Mouse (Mus musculus) neutrophil, adult 5-6 weeks (primary cell): ENCODE measurements around the gene Cfap73. TPM values are rescaled to one million over a fixed set of nuclear protein-coding genes. Genes with fewer than 3 reads are reported as not detected.

ENCODE experiments used
- ATAC-seq: fragments of 151-379, 151-347 bp; 2 replicates; pipeline ENCODE4 v1.8.0; 2017; ENCODE audit warnings: mild to moderate bottlenecking, moderate TSS enrichment; ENCODE audit not compliant: insufficient number of reproducible peaks, poor library complexity, low FRiP score, severe bottlenecking; ENCODE audit errors: extremely low read depth
- total RNA-seq: library from RNA; stranded (forward); fragments of 200-1000 nt; gene quantifications from 2 replicates; pipeline ENCODE4 v1.2.3, GENCODE M21; 2017

The Cfap73 gene
- total RNA-seq, 1 experiment from 2014 or later, result not detected

DNA sequence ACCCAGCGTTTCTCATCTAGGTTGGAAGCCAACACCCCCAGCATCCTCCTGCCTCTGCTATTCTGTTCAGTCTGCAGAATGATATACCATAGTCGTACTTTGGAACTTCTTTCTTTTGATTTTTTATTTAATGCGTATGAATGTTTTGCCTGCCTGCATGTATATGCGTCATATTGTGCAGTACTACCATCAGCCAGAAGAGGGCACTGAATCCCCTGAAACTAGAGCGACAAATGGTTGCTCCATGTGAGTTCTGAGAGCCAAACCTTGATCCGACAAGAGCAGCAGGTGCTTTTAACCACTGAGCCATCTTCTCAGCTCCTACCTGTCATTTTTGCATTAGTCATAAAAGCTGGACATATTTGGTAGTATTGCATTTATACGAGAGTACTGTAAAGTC is 41.9 kb downstream of the Cfap73 start:
- ATAC-seq, result no peak

DNA sequence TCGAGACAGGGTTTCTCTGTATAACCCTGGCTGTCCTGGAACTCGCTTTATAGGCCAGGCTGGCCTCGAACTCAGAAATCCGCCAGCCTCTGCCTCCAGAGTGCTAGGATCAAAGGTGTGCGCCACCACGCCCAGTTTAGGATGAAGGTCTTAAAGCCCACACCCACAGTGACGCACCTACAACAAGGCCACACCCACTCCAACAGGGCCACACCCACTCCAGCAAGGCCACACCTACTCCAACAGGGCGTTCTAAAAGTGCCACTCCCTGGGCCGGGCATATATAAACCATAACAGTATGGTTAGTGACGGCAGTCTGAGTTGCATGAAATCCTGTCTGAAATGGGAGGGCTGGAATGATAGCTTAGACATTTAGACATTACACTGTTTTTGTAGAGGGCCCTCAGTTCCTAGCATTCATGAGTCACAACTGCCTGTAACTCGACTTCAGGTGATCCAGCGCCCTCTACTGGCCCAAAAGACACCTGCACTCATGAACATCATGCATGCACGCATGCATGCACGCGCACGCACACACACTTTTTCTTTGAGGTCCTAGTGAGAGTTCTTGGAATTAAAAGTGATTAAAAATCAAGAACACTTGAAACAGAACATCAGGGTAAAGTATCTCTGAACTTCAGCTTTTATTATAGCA is 43.6 kb downstream of the Cfap73 start:
- no peak for ATAC-seq

DNA sequence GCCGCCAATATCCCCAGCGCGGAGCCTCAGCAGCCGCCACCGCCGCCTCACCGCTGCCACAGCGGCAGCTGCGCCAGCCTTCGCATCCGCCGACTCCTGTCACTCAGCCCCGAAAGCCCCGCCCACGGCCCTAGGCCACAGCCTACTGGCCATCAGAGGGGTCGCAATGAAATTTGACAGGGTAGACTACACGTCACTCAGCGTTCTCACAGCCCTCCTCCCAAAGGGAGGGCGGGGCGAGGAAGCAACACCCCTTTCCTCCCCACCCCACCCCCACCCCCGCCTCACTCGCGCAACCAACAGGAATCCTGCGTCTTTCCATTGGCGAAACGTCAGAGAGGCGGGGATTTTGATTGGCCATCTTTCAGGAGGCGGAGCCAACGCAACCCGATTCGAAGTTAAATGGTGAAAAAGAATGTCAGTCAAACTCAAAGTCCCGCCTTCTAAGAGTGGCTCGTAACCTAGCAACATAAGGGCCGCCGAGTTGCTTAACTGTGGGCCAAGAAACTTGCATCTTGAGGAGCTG is 45.4 kb downstream of the Cfap73 start, which contains the start of the genes Tpcn1 and Iqcd:
Gene Tpcn1, minus strand, starts transcription at position 105 of the 526 bp plus-strand sequence.
Gene Iqcd, plus strand, starts transcription at position 448 of the 526 bp plus-strand sequence.
- peak; percentile 90 for ATAC-seq

DNA sequence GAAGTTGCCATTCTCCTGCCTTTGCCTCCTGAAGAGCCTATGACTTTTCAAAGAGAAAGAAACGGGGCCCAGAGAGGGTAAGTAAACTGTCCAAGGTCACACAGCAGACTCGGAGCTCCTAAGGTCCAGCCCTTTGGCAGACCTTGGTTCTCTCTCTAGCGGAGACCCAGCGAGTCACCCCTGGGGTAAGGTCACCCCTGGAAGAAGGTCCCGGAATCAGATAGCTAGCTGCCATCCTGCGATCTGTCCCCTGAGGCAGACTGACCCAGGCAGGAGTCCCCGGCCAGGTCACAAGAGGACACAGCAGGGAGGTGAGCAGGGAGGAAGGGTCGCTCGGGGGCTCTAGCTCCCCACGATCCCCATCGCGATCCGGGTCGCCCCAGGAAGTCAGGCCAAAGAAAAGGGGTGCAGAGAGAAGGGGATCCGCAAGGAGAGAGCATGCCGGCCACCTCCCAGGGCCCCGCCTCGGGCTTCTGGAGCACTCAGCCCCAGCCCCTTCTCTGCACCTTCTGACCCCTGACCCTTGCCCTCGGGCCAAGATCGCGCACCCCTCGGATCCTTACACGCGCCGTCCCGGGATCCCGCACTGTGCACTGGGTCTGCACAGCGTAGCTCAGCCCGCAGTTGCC is 46.0 kb downstream of the Cfap73 start:
- no peak for ATAC-seq

DNA sequence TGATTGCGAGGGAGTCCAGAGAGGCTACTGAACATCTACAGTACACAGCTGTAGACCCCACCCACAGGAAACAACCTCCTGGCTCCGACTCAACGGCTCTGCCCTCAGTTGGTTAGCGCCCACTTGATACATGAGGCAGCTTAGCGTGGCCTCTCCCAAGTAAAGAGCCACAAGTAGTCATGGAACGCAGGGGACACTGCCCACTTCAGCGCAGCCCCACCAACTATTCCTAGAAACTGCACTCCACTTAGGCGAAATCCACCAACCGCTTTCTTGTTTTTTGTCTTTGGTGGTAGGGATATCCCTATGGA is 46.5 kb downstream of the Cfap73 start:
- no peak for ATAC-seq

DNA sequence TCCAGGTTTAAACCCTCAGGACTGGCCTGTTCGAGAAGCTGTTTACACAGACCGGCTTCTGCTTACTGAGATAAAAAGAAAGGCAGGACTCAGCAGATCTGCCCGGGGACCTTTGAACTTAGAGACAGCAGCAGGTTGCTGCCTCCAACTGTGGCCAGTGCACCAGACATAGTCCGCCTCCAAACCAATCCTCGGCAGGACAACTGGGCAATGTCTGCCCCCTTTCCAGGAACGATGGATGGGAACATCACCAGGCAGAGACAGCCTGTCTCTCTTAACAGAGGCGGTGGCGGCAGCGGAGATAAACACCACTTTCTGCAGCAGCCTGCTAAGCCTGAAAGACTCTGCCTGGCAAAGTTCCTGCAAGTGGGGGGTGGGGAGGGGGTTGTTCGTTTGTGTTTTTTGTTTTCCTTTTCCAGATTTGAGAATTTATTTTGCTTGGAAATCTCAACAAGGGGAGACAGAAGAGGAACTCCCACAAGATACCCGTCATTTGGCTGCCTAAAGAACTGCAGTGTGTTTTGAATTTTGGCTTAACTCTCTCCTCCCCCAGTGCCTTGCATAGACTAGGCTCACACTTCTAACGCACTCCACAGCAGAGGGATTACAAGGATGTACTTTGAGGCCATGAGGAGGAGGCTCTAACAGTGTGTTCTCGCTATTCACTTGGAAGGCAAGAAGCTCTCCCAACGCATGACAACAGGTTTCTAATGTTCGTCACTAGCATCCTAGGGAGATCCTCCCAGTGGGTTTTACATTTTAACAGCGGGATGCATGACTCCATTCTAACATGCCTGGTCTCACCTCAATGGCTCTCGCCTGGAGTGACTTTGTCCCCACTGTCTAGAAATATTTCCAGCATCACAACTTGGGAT is 47.1 kb downstream of the Cfap73 start:
- no peak for ATAC-seq

DNA sequence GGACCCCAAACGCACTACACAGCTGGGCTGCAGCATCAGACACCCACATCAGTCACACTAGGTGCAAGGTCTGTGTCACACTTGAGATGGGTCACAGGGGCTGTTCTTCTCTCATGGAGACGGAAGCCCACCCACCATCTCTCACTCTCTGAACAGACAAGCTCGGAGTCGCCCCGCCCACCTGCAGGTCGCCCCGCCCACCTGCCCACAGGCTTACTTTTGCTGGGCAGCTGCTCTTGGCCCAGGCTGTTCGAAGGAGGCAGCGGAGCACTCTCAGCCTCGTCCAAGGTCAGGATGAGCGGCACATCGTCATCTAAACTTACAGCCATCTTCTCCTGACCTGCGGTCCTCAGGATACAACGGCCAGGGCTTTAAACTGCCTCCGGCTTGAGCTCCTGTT is 49.1 kb downstream of the Cfap73 start:
- no peak for ATAC-seq

DNA sequence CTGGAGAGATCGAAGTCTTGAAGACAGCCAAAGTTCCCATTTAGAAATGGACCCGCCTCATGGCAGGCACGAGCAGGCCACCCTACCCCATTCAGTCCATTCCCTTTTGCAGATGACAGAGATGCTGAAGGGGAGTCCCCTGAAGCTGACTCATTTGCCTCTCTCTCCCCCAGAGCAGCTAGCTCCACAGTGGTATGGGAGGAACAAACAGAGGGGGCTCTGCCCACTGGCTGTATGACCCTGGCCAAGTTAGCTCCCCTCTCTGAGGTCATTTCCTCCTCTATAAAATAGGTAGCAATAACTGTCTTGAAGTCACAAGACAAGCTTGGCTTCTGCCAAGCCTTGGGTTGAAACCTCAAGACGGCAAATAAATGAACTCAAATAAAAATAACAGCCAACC is 50.5 kb downstream of the Cfap73 start:
- no peak for ATAC-seq

DNA sequence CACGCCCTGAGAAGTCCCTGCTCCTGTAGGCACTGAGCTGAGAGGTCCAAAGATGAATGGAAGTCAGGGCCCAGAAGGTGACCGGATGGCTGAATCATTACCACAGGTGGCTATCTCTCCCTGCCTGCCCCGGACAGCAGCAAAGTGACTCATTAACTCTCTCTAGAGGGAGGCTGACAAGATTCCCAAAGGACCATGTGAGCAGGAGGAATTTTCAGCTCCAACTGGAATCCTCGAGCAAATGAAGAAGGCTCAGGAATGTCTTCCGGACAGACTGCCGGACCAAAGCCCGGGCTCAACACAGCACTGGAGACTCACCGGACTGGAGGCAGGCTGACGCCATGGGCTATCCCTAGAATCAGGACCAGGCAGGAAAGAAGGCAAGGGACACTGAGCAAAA is 52.0 kb downstream of the Cfap73 start:
- no peak for ATAC-seq

DNA sequence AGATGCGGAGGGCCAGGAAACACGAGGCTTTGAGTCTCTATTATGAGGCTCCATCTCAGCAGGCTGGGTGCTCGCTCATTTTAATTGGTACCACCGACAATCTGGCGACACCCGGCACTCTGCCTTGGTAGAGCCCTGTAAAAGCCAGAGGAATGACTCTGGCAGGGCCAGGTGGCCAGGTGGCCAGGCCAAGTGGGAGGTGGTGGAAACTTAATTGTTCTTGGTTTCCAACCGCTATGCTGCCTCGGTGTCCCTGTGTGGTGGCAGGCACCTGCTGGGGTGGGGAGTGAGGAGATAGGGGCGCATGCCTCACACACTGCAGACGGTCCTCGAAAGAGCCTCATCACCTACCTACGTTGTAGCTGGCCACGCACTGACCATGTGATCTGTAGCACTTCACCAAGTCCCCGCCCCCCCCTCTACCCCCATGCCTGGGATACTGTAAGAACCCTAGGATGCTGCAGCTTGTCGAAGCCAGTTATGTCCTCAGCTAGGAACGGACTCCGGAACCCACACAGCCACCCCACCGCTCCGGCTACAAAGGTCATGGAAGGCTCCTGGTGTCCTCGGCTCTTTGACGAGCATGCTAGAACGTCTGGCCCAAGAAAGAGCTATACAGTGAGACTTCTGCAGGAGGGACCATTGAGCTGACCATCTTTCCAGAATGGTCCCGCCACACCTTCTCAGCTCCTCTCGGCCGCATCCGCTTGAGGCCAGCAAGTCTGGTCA is 54.0 kb downstream of the Cfap73 start:
- no peak for ATAC-seq

DNA sequence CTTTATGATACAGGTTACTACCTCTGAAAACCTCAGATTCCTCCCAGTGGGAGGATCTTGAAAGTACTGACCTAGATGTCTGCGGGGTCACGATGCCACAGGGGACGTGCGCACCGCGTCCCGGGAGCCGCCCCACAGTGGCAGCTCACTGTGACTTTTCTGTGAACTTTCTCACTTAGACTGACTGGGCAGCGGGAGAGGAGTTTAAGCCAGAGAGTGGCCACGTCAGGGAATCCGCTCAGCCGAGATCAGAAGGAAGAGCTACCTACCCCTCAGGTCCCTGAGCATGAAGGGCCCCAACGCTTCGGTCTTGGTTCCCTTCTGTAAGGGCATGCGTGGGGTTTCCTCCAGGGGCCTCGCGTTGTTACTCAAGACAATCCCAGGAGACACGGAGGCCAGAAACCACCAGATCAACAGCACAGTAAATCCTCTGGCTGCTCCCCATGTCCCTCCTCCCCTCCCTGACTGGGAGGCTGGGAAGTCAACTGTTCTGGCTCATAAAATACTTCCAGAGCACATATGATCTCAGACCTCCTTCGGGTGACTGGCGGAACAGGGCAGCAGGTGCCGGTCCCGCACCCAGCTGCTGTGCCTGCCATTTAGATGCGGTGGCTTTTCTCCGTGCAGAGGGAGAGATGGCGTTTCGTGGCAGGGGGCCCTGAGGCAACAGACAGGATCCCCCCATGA is 54.7 kb downstream of the Cfap73 start:
- peak; percentile 42 for ATAC-seq

DNA sequence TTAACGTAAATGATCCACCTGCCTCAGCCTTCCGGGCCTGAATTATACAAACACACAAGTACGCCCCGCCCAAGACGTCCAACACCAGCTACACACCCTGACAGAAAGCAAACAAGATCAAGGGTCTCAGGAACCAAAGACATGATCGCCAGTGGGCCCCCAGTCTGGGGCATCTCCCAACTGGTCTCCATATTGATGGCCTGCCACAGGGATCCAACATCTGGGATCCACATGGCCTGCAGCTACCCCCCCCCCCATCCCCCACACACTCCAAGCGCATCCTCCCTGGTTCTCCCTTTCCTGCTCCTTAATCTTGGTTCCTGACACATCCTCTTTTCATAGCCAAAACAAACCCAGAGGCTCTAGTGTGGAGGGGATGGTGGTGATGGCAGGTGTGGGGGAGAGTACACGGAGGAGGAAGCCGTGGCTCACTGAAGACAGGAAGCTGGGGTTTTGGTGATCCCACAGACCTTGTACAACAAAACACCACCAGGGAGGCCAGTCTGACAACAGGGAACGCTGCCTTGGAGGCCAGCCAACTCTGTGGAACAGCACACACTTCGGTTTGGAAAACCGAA is 55.4 kb downstream of the Cfap73 start:
- ATAC-seq, result peak; percentile 40

Other genes with a start within 250 kb of the Cfap73 start
- not detected in 2 replicates for gene Lhx5, start 202.5 kb downstream of the Cfap73 start, total RNA-seq
- gene Sdsl, start 161.4 kb downstream of the Cfap73 start, total RNA-seq, result not detected in 2 replicates
- gene Sds, start 157.7 kb downstream of the Cfap73 start, total RNA-seq, result not detected in 2 replicates
- gene Plbd2, start 130.6 kb downstream of the Cfap73 start, total RNA-seq, result 5.8 and 7.0 TPM in 2 replicates
- 12.6 and 15.0 TPM in 2 replicates for gene Slc8b1, start 123.1 kb downstream of the Cfap73 start, total RNA-seq
- gene Tpcn1, start 45.6 kb downstream of the Cfap73 start, total RNA-seq, result 15.6 and 15.9 TPM in 2 replicates
- gene Iqcd, start 45.2 kb downstream of the Cfap73 start, total RNA-seq, result 0.47 TPM in 1 of 2 replicates, not detected in the other
- 0.81 and 3.6 TPM in 2 replicates for gene Rita1, start 21.6 kb downstream of the Cfap73 start, total RNA-seq
- gene Ddx54, start 21.5 kb downstream of the Cfap73 start, total RNA-seq, result 58.6 and 61.8 TPM in 2 replicates
- 4.5 and 5.4 TPM in 2 replicates for gene Rasal1, start 14.6 kb upstream of the Cfap73 start, total RNA-seq
- 30.0 and 36.0 TPM in 2 replicates for gene Dtx1, start 77.7 kb upstream of the Cfap73 start, total RNA-seq
- 48.7 and 57.1 TPM in 2 replicates for gene Oas2, start 115.6 kb upstream of the Cfap73 start, total RNA-seq
- gene Oas3, start 143.4 kb upstream of the Cfap73 start, total RNA-seq, result 72.6 and 77.3 TPM in 2 replicates
- gene Oas1e, start 161.3 kb upstream of the Cfap73 start, total RNA-seq, result 0.47 TPM in 1 of 2 replicates, not detected in the other
- gene Oas1c, start 178.3 kb upstream of the Cfap73 start, total RNA-seq, result 10.2 and 20.1 TPM in 2 replicates
- not detected in 2 replicates for gene Oas1f, start 213.1 kb upstream of the Cfap73 start, total RNA-seq
- not detected in 2 replicates for gene Oas1h, start 227.2 kb upstream of the Cfap73 start, total RNA-seq